Mouse (Mus musculus) limb, embryonic 10.5 days (tissue): ENCODE measurements around the gene Rnf10. TPM values are rescaled to one million over a fixed set of nuclear protein-coding genes. Genes with fewer than 3 reads are reported as not detected.
"Not testable (repeated sequence)": the region's sequence is repeated elsewhere in the genome, so short reads cannot be mapped to it uniquely, and the experiment has no call there.

Experiments used
- DNase-seq: peaks from one replicate; pipeline ENCODE4 v3.0.0-alpha.2; 2017; ENCODE audit warnings: low spot score
- H3K27ac ChIP-seq: fragments of 300-500 bp; sonication (generic); 2 replicates; pipeline ENCODE4 v1.5.1; 2016; ENCODE audit warnings: mild to moderate bottlenecking
- H3K27me3 ChIP-seq: fragments of 300-500 bp; sonication (generic); 2 replicates; pipeline ENCODE4 v1.6.1; 2016; ENCODE audit warnings: low read depth, mild to moderate bottlenecking; ENCODE audit not compliant: poor library complexity, severe bottlenecking
- H3K36me3 ChIP-seq: fragments of 300-500 bp; sonication (generic); 2 replicates; pipeline ENCODE4 v1.6.1; 2016; ENCODE audit warnings: mild to moderate bottlenecking, moderate library complexity
- H3K4me1 ChIP-seq: fragments of 300-500 bp; sonication (generic); 2 replicates; pipeline ENCODE4 v1.6.1; 2016
- H3K4me3 ChIP-seq: fragments of 300-500 bp; sonication (generic); 2 replicates; pipeline ENCODE4 v1.5.1; 2016; ENCODE audit warnings: mild to moderate bottlenecking, moderate library complexity
- H3K9me3 ChIP-seq: fragments of 300-500 bp; sonication (generic); replicated peaks from 2 replicates; pipeline ENCODE4 v1.6.1; 2016; ENCODE audit warnings: mild to moderate bottlenecking
- WGBS: fragments of 180-500 bp; shearing (Covaris S2); methylation state at CpG from one replicate; pipeline ENCODE4 v1.1.7; 2016; 5-methylcytosine and 5-hydroxymethylcytosine counted together
- polyA plus RNA-seq: library from polyadenylated mRNA; unstranded; fragments of >200 nt; fragmentation: Nextera tagmentation; extraction: Ambion mirVana; gene quantifications from 2 replicates; pipeline ENCODE4 v1.2.1, GENCODE M21; 2016

Gene Rnf10
- polyA plus RNA-seq = 159 and 160 TPM in 2 replicates

GRCm38 (mm10) chr5:115272812-115273548, at the start of gene Rnf10:
Gene Rnf10, minus strand, starts transcription at chr5:115272898.
- no peaks in the 10 kb centered on the region for H3K27me3 ChIP-seq
- H3K9me3 ChIP-seq = no peaks in the 10 kb centered on the region
- peaks cover 35% of the 10 kb centered on the region for H3K4me1 ChIP-seq
- H3K27ac ChIP-seq = peak within 1 kb of the TSS; percentile 95
- H3K36me3 ChIP-seq = peaks cover 29% of the 10 kb centered on the region
- peak within 1 kb of the TSS; percentile 97 for H3K4me3 ChIP-seq
- 16% methylated on average over 26 of the region's 26 CpGs for WGBS
- DNase-seq = peak; percentile 99

- H3K36me3 ChIP-seq = no peaks in the 10 kb centered on the region
- peaks cover 39% of the 10 kb centered on the region for H3K4me1 ChIP-seq
- H3K4me3 ChIP-seq = peak overlapping the region; percentile 48
- DNase-seq = peak; percentile 69
- no peaks in the 10 kb centered on the region for H3K9me3 ChIP-seq
- H3K27ac ChIP-seq = peak overlapping the region; percentile 75
- under 1% methylated on average over 22 of the region's 22 CpGs for WGBS
- no peaks in the 10 kb centered on the region for H3K27me3 ChIP-seq
Observed at GRCm38 (mm10) chr5:115319004-115319940, 46.6 kb upstream of the Rnf10 start.

- WGBS = 2% methylated on average over 10 of the region's 10 CpGs
- Histone ChIP-seq H3K27me3 (no peaks in the 10 kb centered on the region), H3K27ac (peak overlapping the region; percentile 91), H3K4me1 (peaks cover 52% of the 10 kb centered on the region), H3K9me3 (no peaks in the 10 kb centered on the region), H3K4me3 (peak overlapping the region; percentile 31), H3K36me3 (no peaks in the 10 kb centered on the region)
- peak; percentile 79 for DNase-seq
Observed at GRCm38 (mm10) chr5:115317645-115318328, 45.1 kb upstream of the Rnf10 start.

- DNase-seq = peak; percentile 58
- H3K4me3 ChIP-seq = peak overlapping the region; percentile 31
- H3K27me3 ChIP-seq = no peaks in the 10 kb centered on the region
- H3K36me3 ChIP-seq = no peaks in the 10 kb centered on the region
- peaks cover 52% of the 10 kb centered on the region for H3K4me1 ChIP-seq
- peak overlapping the region; percentile 91 for H3K27ac ChIP-seq
- WGBS = 3% methylated on average over 14 of the region's 14 CpGs
- no peaks in the 10 kb centered on the region for H3K9me3 ChIP-seq
Observed at GRCm38 (mm10) chr5:115316968-115317644, 44.4 kb upstream of the Rnf10 start.

- H3K27me3 ChIP-seq = no peaks in the 10 kb centered on the region
- no peaks in the 10 kb centered on the region for H3K36me3 ChIP-seq
- no peak overlapping the region for H3K4me3 ChIP-seq
- no peaks in the 10 kb centered on the region for H3K9me3 ChIP-seq
- peak overlapping the region; percentile 68; the same call in 1 of the 2 replicates for H3K27ac ChIP-seq
- WGBS = 28% methylated on average over 5 of the region's 5 CpGs
- no peak for DNase-seq
- peaks cover 43% of the 10 kb centered on the region for H3K4me1 ChIP-seq
Observed at GRCm38 (mm10) chr5:115313668-115313943, 40.9 kb upstream of the Rnf10 start.

GRCm38 (mm10) chr5:115312816-115313667, 40.3 kb upstream of the Rnf10 start:
- Histone ChIP-seq H3K36me3 (no peaks in the 10 kb centered on the region), H3K4me3 (no peak overlapping the region), H3K27ac (peak overlapping the region; percentile 68; the same call in 1 of the 2 replicates), H3K4me1 (peaks cover 37% of the 10 kb centered on the region), H3K27me3 (no peaks in the 10 kb centered on the region), H3K9me3 (no peaks in the 10 kb centered on the region)
- DNase-seq = no peak
- 76% methylated on average over 10 of the region's 10 CpGs for WGBS

GRCm38 (mm10) chr5:115312354-115312753, 39.7 kb upstream of the Rnf10 start:
- no peaks in the 10 kb centered on the region for H3K9me3 ChIP-seq
- H3K27me3 ChIP-seq = no peaks in the 10 kb centered on the region
- H3K4me1 ChIP-seq = peaks cover 30% of the 10 kb centered on the region
- 0 out of 2 replicates have a peak overlapping the region, but pooled peaks have one; percentile 3 for H3K27ac ChIP-seq
- no peaks in the 10 kb centered on the region for H3K36me3 ChIP-seq
- no peak overlapping the region for H3K4me3 ChIP-seq
- WGBS = 82% methylated on average over 4 of the region's 4 CpGs
- DNase-seq = no peak

- 88% methylated on average over 7 of the region's 7 CpGs for WGBS
Observed at GRCm38 (mm10) chr5:115302190-115302589, 29.5 kb upstream of the Rnf10 start.

GRCm38 (mm10) chr5:115301615-115302014, 28.9 kb upstream of the Rnf10 start:
- Histone ChIP-seq H3K27ac (peak overlapping the region; percentile 93), H3K27me3 (no peaks in the 10 kb centered on the region), H3K9me3 (no peaks in the 10 kb centered on the region), H3K4me3 (peak overlapping the region; percentile 93), H3K36me3 (peaks cover 34% of the 10 kb centered on the region), H3K4me1 (peaks cover 31% of the 10 kb centered on the region)
- no peak for DNase-seq
- 31% methylated on average over 13 of the region's 13 CpGs for WGBS

More at GRCm38 (mm10) chr5:115302190-115302589, 29.5 kb upstream of the Rnf10 start:
- not testable (repeated sequence) for H3K27me3 ChIP-seq, H3K4me3 ChIP-seq, H3K27ac ChIP-seq, H3K9me3 ChIP-seq, DNase-seq
- H3K36me3 ChIP-seq = peaks cover 28% of the 10 kb centered on the region
- peaks cover 31% of the 10 kb centered on the region for H3K4me1 ChIP-seq

GRCm38 (mm10) chr5:115300792-115301614, 28.3 kb upstream of the Rnf10 start, which contains the start of gene Dynll1:
Gene Dynll1, minus strand, starts transcription at chr5:115300999.
- Histone ChIP-seq H3K27me3 (no peaks in the 10 kb centered on the region), H3K27ac (peak within 1 kb of the TSS; percentile 93), H3K4me3 (peak within 1 kb of the TSS; percentile 93), H3K9me3 (no peaks in the 10 kb centered on the region), H3K36me3 (peaks cover 40% of the 10 kb centered on the region), H3K4me1 (peaks cover 31% of the 10 kb centered on the region)
- under 1% methylated on average over 65 of the region's 66 CpGs for WGBS
- peak; percentile 100 for DNase-seq
